Mouse (Mus musculus): ENCODE results near the gene Lamtor3. TPM values are rescaled to one million over a fixed set of nuclear protein-coding genes. Genes with fewer than 3 reads are reported as not detected.
"Not testable (repeated sequence)": the region's sequence is repeated elsewhere in the genome, so short reads cannot be mapped to it uniquely, and the experiment has no call there.

Lamtor3 gene
- polyA plus RNA-seq, 1 experiment from 2014 or later, result 91.8 TPM

- DNase-seq (ENCODE audit: low spot score), result no peak
- 31% methylated on average over 6 of the region's 6 CpGs for WGBS
- peak overlapping the region; percentile 14; the same call in 1 of the 2 replicates for H3K4me3 ChIP-seq
These were observed 20.3 kb downstream of the Lamtor3 start for GRCm38 (mm10) chr3:137938608-137939007.

GRCm38 (mm10) chr3:137940757-137941156 lies 22.5 kb downstream of the Lamtor3 start:
- Histone ChIP-seq H3K27ac (replicated peaks) (no peak overlapping the region), H3K4me1 (peaks cover 24% of the 10 kb centered on the region), H3K9me3 (replicated peaks) (no peaks in the 10 kb centered on the region), H3K4me3 (no peak overlapping the region), H3K36me3 (no peaks in the 10 kb centered on the region), H3K27me3 (ENCODE audit: low read depth, poor library complexity, severe bottlenecking) (no peaks in the 10 kb centered on the region)
- 83% methylated on average over 4 of the region's 4 CpGs for WGBS
- no peak for DNase-seq (ENCODE audit: low spot score)

More at GRCm38 (mm10) chr3:137938608-137939007, 20.3 kb downstream of the Lamtor3 start:
- no peaks in the 10 kb centered on the region for H3K9me3 ChIP-seq (replicated peaks)
- H3K27me3 ChIP-seq (ENCODE audit: low read depth, poor library complexity, severe bottlenecking), result no peaks in the 10 kb centered on the region
- peaks cover 36% of the 10 kb centered on the region for H3K4me1 ChIP-seq
- peak overlapping the region; percentile 13; the same call in 1 of the 2 replicates for H3K27ac ChIP-seq (replicated peaks)
- no peaks in the 10 kb centered on the region for H3K36me3 ChIP-seq

GRCm38 (mm10) chr3:137941555-137941954 lies 23.2 kb downstream of the Lamtor3 start:
- H3K9me3 ChIP-seq (replicated peaks), result no peaks in the 10 kb centered on the region
- DNase-seq (ENCODE audit: low spot score), result no peak
- no peak overlapping the region for H3K4me3 ChIP-seq
- no peak overlapping the region for H3K27ac ChIP-seq (replicated peaks)
- no peaks in the 10 kb centered on the region for H3K27me3 ChIP-seq (ENCODE audit: low read depth, poor library complexity, severe bottlenecking)
- peaks cover 16% of the 10 kb centered on the region for H3K4me1 ChIP-seq
- no peaks in the 10 kb centered on the region for H3K36me3 ChIP-seq

- no peak overlapping the region for H3K4me3 ChIP-seq
- H3K36me3 ChIP-seq, result no peaks in the 10 kb centered on the region
- peaks cover 10% of the 10 kb centered on the region for H3K4me1 ChIP-seq
- no peaks in the 10 kb centered on the region for H3K9me3 ChIP-seq (replicated peaks)
- DNase-seq (ENCODE audit: low spot score), result no peak
- H3K27me3 ChIP-seq (ENCODE audit: low read depth, poor library complexity, severe bottlenecking), result no peaks in the 10 kb centered on the region
- 89% methylated on average over 12 of the region's 12 CpGs for WGBS
- no peak overlapping the region for H3K27ac ChIP-seq (replicated peaks)
These were observed 23.9 kb downstream of the Lamtor3 start for GRCm38 (mm10) chr3:137942098-137942622.

GRCm38 (mm10) chr3:137943737-137944154 lies 25.4 kb downstream of the Lamtor3 start:
- no peak for DNase-seq (ENCODE audit: low spot score)
- Histone ChIP-seq H3K27me3 (ENCODE audit: low read depth, poor library complexity, severe bottlenecking) (no peaks in the 10 kb centered on the region), H3K27ac (replicated peaks) (no peak overlapping the region), H3K36me3 (no peaks in the 10 kb centered on the region), H3K9me3 (replicated peaks) (no peaks in the 10 kb centered on the region), H3K4me1 (peaks cover 2% of the 10 kb centered on the region), H3K4me3 (no peak overlapping the region)
- WGBS, result 87% methylated on average over 6 of the region's 6 CpGs

GRCm38 (mm10) chr3:137946827-137947226 lies 28.5 kb downstream of the Lamtor3 start:
- no peaks in the 10 kb centered on the region for H3K36me3 ChIP-seq
- H3K27ac ChIP-seq (replicated peaks), result no peak overlapping the region
- no peaks in the 10 kb centered on the region for H3K27me3 ChIP-seq (ENCODE audit: low read depth, poor library complexity, severe bottlenecking)
- H3K9me3 ChIP-seq (replicated peaks), result no peaks in the 10 kb centered on the region
- H3K4me3 ChIP-seq, result no peak overlapping the region
- DNase-seq (ENCODE audit: low spot score), result no peak
- peaks cover 2% of the 10 kb centered on the region for H3K4me1 ChIP-seq
- WGBS, result 92% methylated on average over 3 of the region's 3 CpGs

GRCm38 (mm10) chr3:137947525-137947924 lies 29.2 kb downstream of the Lamtor3 start:
- Histone ChIP-seq H3K27ac (replicated peaks) (no peak overlapping the region), H3K36me3 (no peaks in the 10 kb centered on the region), H3K4me1 (peaks cover 9% of the 10 kb centered on the region), H3K4me3 (no peak overlapping the region), H3K9me3 (replicated peaks) (no peaks in the 10 kb centered on the region), H3K27me3 (ENCODE audit: low read depth, poor library complexity, severe bottlenecking) (no peaks in the 10 kb centered on the region)
- no peak for DNase-seq (ENCODE audit: low spot score)
- WGBS, result 87% methylated on average over 4 of the region's 4 CpGs

GRCm38 (mm10) chr3:137950191-137950885 lies 32.0 kb downstream of the Lamtor3 start:
- no peaks in the 10 kb centered on the region for H3K36me3 ChIP-seq
- H3K27ac ChIP-seq (replicated peaks), result no peak overlapping the region
- no peak for DNase-seq (ENCODE audit: low spot score)
- H3K9me3 ChIP-seq (replicated peaks), result no peaks in the 10 kb centered on the region
- whole genome bisulfite sequencing, result 82% methylated on average over 10 of the region's 10 CpGs
- peaks cover 35% of the 10 kb centered on the region for H3K4me1 ChIP-seq
- no peaks in the 10 kb centered on the region; the same call in 1 of the 2 replicates for H3K27me3 ChIP-seq (ENCODE audit: low read depth, poor library complexity, severe bottlenecking)
- H3K4me3 ChIP-seq, result no peak overlapping the region

GRCm38 (mm10) chr3:137951302-137951701 lies 33.0 kb downstream of the Lamtor3 start:
- H3K9me3 ChIP-seq (replicated peaks); DNase-seq (ENCODE audit: low spot score); H3K27ac ChIP-seq (replicated peaks); H3K36me3 ChIP-seq; H3K4me3 ChIP-seq; H3K27me3 ChIP-seq (ENCODE audit: low read depth, poor library complexity, severe bottlenecking): not testable (repeated sequence)
- 88% methylated on average over 3 of the region's 3 CpGs for WGBS
- H3K4me1 ChIP-seq, result peaks cover 42% of the 10 kb centered on the region

GRCm38 (mm10) chr3:137951819-137952218 lies 33.5 kb downstream of the Lamtor3 start:
- Histone ChIP-seq H3K27ac (replicated peaks) (peak overlapping the region; percentile 59; the same call in 1 of the 2 replicates), H3K36me3 (no peaks in the 10 kb centered on the region), H3K27me3 (ENCODE audit: low read depth, poor library complexity, severe bottlenecking) (no peaks in the 10 kb centered on the region; the same call in 1 of the 2 replicates), H3K9me3 (replicated peaks) (no peaks in the 10 kb centered on the region), H3K4me3 (no peak overlapping the region), H3K4me1 (peaks cover 42% of the 10 kb centered on the region)
- WGBS, result 50% methylated on average over 7 of the region's 7 CpGs
- DNase-seq (ENCODE audit: low spot score), result no peak

GRCm38 (mm10) chr3:137952225-137952913 lies 34.1 kb downstream of the Lamtor3 start:
- Histone ChIP-seq H3K9me3 (replicated peaks) (no peaks in the 10 kb centered on the region), H3K4me1 (peaks cover 42% of the 10 kb centered on the region), H3K27me3 (ENCODE audit: low read depth, poor library complexity, severe bottlenecking) (no peaks in the 10 kb centered on the region; the same call in 1 of the 2 replicates), H3K27ac (replicated peaks) (peak overlapping the region; percentile 59; the same call in 1 of the 2 replicates), H3K36me3 (no peaks in the 10 kb centered on the region), H3K4me3 (no peak overlapping the region)
- 73% methylated on average over 4 of the region's 4 CpGs for whole genome bisulfite sequencing
- no peak for DNase-seq (ENCODE audit: low spot score)

GRCm38 (mm10) chr3:137952914-137953880 lies 34.9 kb downstream of the Lamtor3 start:
- peak; percentile 49 for DNase-seq (ENCODE audit: low spot score)
- Histone ChIP-seq H3K4me1 (peaks cover 42% of the 10 kb centered on the region), H3K27me3 (ENCODE audit: low read depth, poor library complexity, severe bottlenecking) (no peaks in the 10 kb centered on the region; the same call in 1 of the 2 replicates), H3K27ac (replicated peaks) (peak overlapping the region; percentile 59; the same call in 1 of the 2 replicates), H3K9me3 (replicated peaks) (no peaks in the 10 kb centered on the region), H3K36me3 (no peaks in the 10 kb centered on the region), H3K4me3 (no peak overlapping the region)
- WGBS, result 70% methylated on average over 14 of the region's 14 CpGs
